Mouse (Mus musculus) G1E (cell line): Measurements from ENCODE around the gene St3gal2. TPM values are rescaled to one million over a fixed set of nuclear protein-coding genes. Genes with fewer than 3 reads are reported as not detected.
A peak's percentile ranks its signal among the peaks of the same experiment; 100 is the strongest.

Experiments
- ATAC-seq: 2 replicates; pipeline ENCODE4 v1.8.0; 2016; ENCODE audit warnings: mild to moderate bottlenecking; ENCODE audit not compliant: insufficient number of reproducible peaks, poor library complexity, low FRiP score, severe bottlenecking; ENCODE audit errors: extremely low read depth
- DNase-seq: peaks from one replicate; pipeline ENCODE4 v3.0.0; 2012; ENCODE audit warnings: low spot score
- H3K27me3 ChIP-seq: 2 replicates; pipeline ENCODE4 v1.6.1; 2012; ENCODE audit warnings: mild to moderate bottlenecking, low read length, inconsistent platforms; ENCODE audit not compliant: insufficient read depth
- H3K36me3 ChIP-seq: replicated peaks from 2 replicates; pipeline ENCODE3; 2012; ENCODE audit warnings: mild to moderate bottlenecking, inconsistent platforms
- H3K4me1 ChIP-seq: 2 replicates; pipeline ENCODE4 v1.6.1; 2012; ENCODE audit warnings: low read depth, low read length, inconsistent platforms, mixed read lengths; ENCODE audit not compliant: insufficient read depth
- H3K4me3 ChIP-seq: 2 replicates; pipeline ENCODE4 v1.5.1; 2012; ENCODE audit warnings: low read depth, mild to moderate bottlenecking, inconsistent platforms, low read length, moderate library complexity, mixed read lengths
- H3K9me3 ChIP-seq: replicated peaks from 2 replicates; pipeline ENCODE4 v1.6.1; 2012; ENCODE audit warnings: inconsistent platforms
- CTCF ChIP-seq: IDR thresholded peaks from 2 replicates; pipeline ENCODE4 v1.5.1; 2012; ENCODE audit warnings: low read depth, low read length, inconsistent platforms, mixed read lengths
- GATA1 ChIP-seq: IDR thresholded peaks from 2 replicates; pipeline ENCODE4 v1.6.1; 2012; ENCODE audit warnings: borderline replicate concordance, low read length, inconsistent platforms, mixed read lengths
- GATA2 ChIP-seq: IDR thresholded peaks from 2 replicates; pipeline ENCODE4 v1.6.1; 2012; ENCODE audit warnings: low read depth, low read length, inconsistent platforms, borderline replicate concordance
- POLR2AphosphoS5 ChIP-seq: IDR thresholded peaks from 2 replicates; pipeline ENCODE4 v1.6.1; 2012; ENCODE audit warnings: low read depth, low read length, inconsistent platforms; ENCODE audit not compliant: insufficient replicate concordance
- TAL1 ChIP-seq: conservative IDR thresholded peaks from 2 replicates; pipeline ENCODE4 v1.6.1; 2012; ENCODE audit warnings: low read depth, low read length, inconsistent platforms, mixed read lengths
- polyA plus RNA-seq: library from polyadenylated mRNA; stranded (reverse); fragments of >175 nt; gene quantifications from 2 replicates; pipeline ENCODE4 v1.2.3, GENCODE M21; 2012
- total RNA-seq, 2 experiments: library from RNA; stranded (forward) in 1 of 2; stranded (reverse) in 1 of 2; fragments of 200-1000 nt in 1 of 2; fragments of >200 nt in 1 of 2; fragmentation: Nextera tagmentation in 1 of 2; gene quantifications; 2 replicates each; pipeline ENCODE4 v1.2.3; 2014 to 2017

Gene St3gal2
- total RNA-seq (2014; fragmentation: Nextera tagmentation) = 94.4 and 95.8 TPM in 2 replicates
- total RNA-seq (2017) = 22.8 and 23.1 TPM in 2 replicates
- 115 and 124 TPM in 2 replicates for polyA plus RNA-seq

GRCm38 (mm10) chr8:110919341-110920031 is at the start of gene St3gal2:
Gene St3gal2, plus strand, starts transcription at chr8:110919922.
- peak; percentile 79 for ATAC-seq
- H3K4me1 ChIP-seq = peaks cover 71% of the 10 kb centered on the region
- H3K4me3 ChIP-seq = peak within 1 kb of the TSS; percentile 88
- TF ChIP-seq POLR2AphosphoS5 (no peak), GATA2 (no peak), CTCF (no peak), TAL1 (no peak), GATA1 (no peak)
- DNase-seq = peak; percentile 74
- H3K9me3 ChIP-seq = no peaks in the 10 kb centered on the region
- H3K27me3 ChIP-seq = no peaks in the 10 kb centered on the region
- peaks cover 31% of the 10 kb centered on the region for H3K36me3 ChIP-seq

- no peak for ATAC-seq
- Histone ChIP-seq H3K27me3 (no peaks in the 10 kb centered on the region), H3K9me3 (no peaks in the 10 kb centered on the region), H3K4me3 (no peak overlapping the region), H3K4me1 (peaks cover 11% of the 10 kb centered on the region), H3K36me3 (peaks cover 96% of the 10 kb centered on the region)
- no peak for TF ChIP-seq CTCF
- DNase-seq = no peak
Measured at GRCm38 (mm10) chr8:110870501-110870900, 49.2 kb upstream of the St3gal2 start.

GRCm38 (mm10) chr8:110877862-110878261 is 41.9 kb upstream of the St3gal2 start:
- Histone ChIP-seq H3K4me3 (peak overlapping the region; percentile 33; the same call in 1 of the 2 replicates), H3K36me3 (peaks cover 94% of the 10 kb centered on the region), H3K27me3 (no peaks in the 10 kb centered on the region), H3K4me1 (peaks cover 66% of the 10 kb centered on the region), H3K9me3 (no peaks in the 10 kb centered on the region)
- ATAC-seq (peak; percentile 93), DNase-seq (peak; percentile 56)
- no peak for TF ChIP-seq GATA2
- no peak for TF ChIP-seq CTCF
- TF ChIP-seq TAL1 = peak; percentile 52

- Histone ChIP-seq H3K9me3 (no peaks in the 10 kb centered on the region), H3K4me3 (no peak overlapping the region), H3K4me1 (peaks cover 56% of the 10 kb centered on the region), H3K27me3 (no peaks in the 10 kb centered on the region; the same call in 1 of the 2 replicates), H3K36me3 (peaks cover 93% of the 10 kb centered on the region)
- DNase-seq (no peak), ATAC-seq (no peak)
- TF ChIP-seq GATA2 = no peak
Measured at GRCm38 (mm10) chr8:110881741-110882310, 37.9 kb upstream of the St3gal2 start.

GRCm38 (mm10) chr8:110883824-110884223 is 35.9 kb upstream of the St3gal2 start:
- TF ChIP-seq POLR2AphosphoS5 = no peak
- TF ChIP-seq TAL1 = no peak
- TF ChIP-seq GATA1 = no peak
- TF ChIP-seq GATA2 = no peak
- no peak for TF ChIP-seq CTCF
- no peaks in the 10 kb centered on the region for H3K9me3 ChIP-seq
- H3K27me3 ChIP-seq = no peaks in the 10 kb centered on the region; the same call in 1 of the 2 replicates
- ATAC-seq (0 out of 2 replicates have a peak, but pooled peaks have one; percentile 8), DNase-seq (no peak)
- peaks cover 37% of the 10 kb centered on the region for H3K4me1 ChIP-seq
- no peak overlapping the region for H3K4me3 ChIP-seq
- H3K36me3 ChIP-seq = peaks cover 99% of the 10 kb centered on the region

GRCm38 (mm10) chr8:110886634-110887033 is 33.1 kb upstream of the St3gal2 start:
- TF ChIP-seq POLR2AphosphoS5 (no peak), CTCF (no peak), GATA2 (no peak), GATA1 (no peak), TAL1 (no peak)
- Histone ChIP-seq H3K4me3 (no peak overlapping the region), H3K27me3 (no peaks in the 10 kb centered on the region; the same call in 1 of the 2 replicates), H3K36me3 (peaks cover 98% of the 10 kb centered on the region), H3K9me3 (no peaks in the 10 kb centered on the region), H3K4me1 (peaks cover 15% of the 10 kb centered on the region)
- DNase-seq (no peak), ATAC-seq (no peak)
